Mouse (Mus musculus) forebrain, embryonic 14.5 days (tissue): ENCODE measurements at regions not wholly inside any gene's neighbourhood (a gene's known extent, or its start where the extent isn't known, plus 50 kb on each side); places are given as distances from the start of the nearest gene placed in this dataset.

Experiments used
- ATAC-seq: fragments of 200-750 bp; cut with Nextera tagmentation; 2 replicates; pipeline ENCODE4 v1.8.0; 2017; ENCODE audit warnings: mild to moderate bottlenecking, moderate library complexity
- DNase-seq: peaks from one replicate; pipeline ENCODE4 v3.0.0-alpha.2; 2015; ENCODE audit warnings: low spot score
- H3K27ac ChIP-seq: fragments of 300-500 bp; sonication (generic); 2 replicates; pipeline ENCODE4 v1.5.1; 2014; ENCODE audit warnings: low read depth, mild to moderate bottlenecking, control low read depth, low read length, moderate library complexity
- H3K27me3 ChIP-seq: fragments of 300-500 bp; sonication (generic); replicated peaks from 2 replicates; pipeline ENCODE4 v1.6.1; 2014; ENCODE audit warnings: low read length, control low read depth, mixed read lengths; ENCODE audit not compliant: control insufficient read depth, insufficient read depth
- H3K36me3 ChIP-seq: fragments of 300-500 bp; sonication (generic); 2 replicates; pipeline ENCODE4 v1.6.1; 2014; ENCODE audit warnings: low read length, control low read depth; ENCODE audit not compliant: control insufficient read depth, insufficient read depth
- H3K4me1 ChIP-seq: fragments of 300-500 bp; sonication (generic); 2 replicates; pipeline ENCODE4 v1.6.1; 2014; ENCODE audit warnings: antibody characterized with exemption, low read length, control low read depth; ENCODE audit not compliant: control insufficient read depth, insufficient read depth
- H3K4me2 ChIP-seq: fragments of 300-500 bp; sonication (generic); 2 replicates; pipeline ENCODE4 v1.6.1; 2014; ENCODE audit warnings: mild to moderate bottlenecking, control low read depth, low read length
- H3K4me3 ChIP-seq: fragments of 300-500 bp; sonication (generic); 2 replicates; pipeline ENCODE4 v1.5.1; 2014; ENCODE audit warnings: low read depth, low read length, control low read depth
- H3K9ac ChIP-seq: fragments of 300-500 bp; sonication (generic); 2 replicates; pipeline ENCODE4 v1.6.1; 2014; ENCODE audit warnings: mild to moderate bottlenecking, low read length, control low read depth, moderate library complexity
- H3K9me3 ChIP-seq: fragments of 300-500 bp; sonication (generic); replicated peaks from 2 replicates; pipeline ENCODE4 v1.6.1; 2016; ENCODE audit warnings: low read length, control low read depth, mixed read lengths; ENCODE audit not compliant: control insufficient read depth
- WGBS: fragments of 180-500 bp; shearing (Covaris S2); extraction: QIAGEN DNeasy Blood & Tissue Kit; methylation state at CpG from one replicate; pipeline ENCODE4 v1.1.7; 2014; 5-methylcytosine and 5-hydroxymethylcytosine counted together

GRCm38 (mm10) chr16:44611525-44611924 lies 52.8 kb upstream of the Boc start:
- no peaks in the 10 kb centered on the region for H3K9me3 ChIP-seq
- DNase-seq (no peak), ATAC-seq (no peak)
- H3K4me3 ChIP-seq: no peak overlapping the region
- no peak overlapping the region for H3K4me2 ChIP-seq
- no peak overlapping the region for H3K9ac ChIP-seq
- WGBS: 83% methylated on average over 6 of the region's 6 CpGs
- H3K27me3 ChIP-seq: no peaks in the 10 kb centered on the region
- no peak overlapping the region for H3K27ac ChIP-seq
- H3K36me3 ChIP-seq: no peaks in the 10 kb centered on the region
- H3K4me1 ChIP-seq: peaks cover 21% of the 10 kb centered on the region

- Histone ChIP-seq H3K9me3 (no peaks in the 10 kb centered on the region), H3K4me2 (no peak overlapping the region), H3K4me1 (peaks cover 8% of the 10 kb centered on the region), H3K27me3 (no peaks in the 10 kb centered on the region), H3K27ac (no peak overlapping the region), H3K36me3 (no peaks in the 10 kb centered on the region), H3K4me3 (no peak overlapping the region), H3K9ac (no peak overlapping the region)
- ATAC-seq: no peak
- no peak for DNase-seq
- WGBS: 92% methylated on average over 1 of the region's 1 CpGs
These were observed 49.9 kb upstream of the Boc start for GRCm38 (mm10) chr16:44608586-44608985.
